Mouse (Mus musculus) CD8-positive naive resting alpha-beta T cell, adult 57 days (primary cell): ENCODE measurements around the gene Vmn1r116. TPM values are rescaled to one million over a fixed set of nuclear protein-coding genes. Genes with fewer than 3 reads are reported as not detected.

ENCODE experiments used
- total RNA-seq: library from RNA; stranded (reverse); gene quantifications from one replicate; pipeline ENCODE4 v1.2.4, GENCODE M21; 2023

Gene Vmn1r116
- not detected for total RNA-seq

DNA sequence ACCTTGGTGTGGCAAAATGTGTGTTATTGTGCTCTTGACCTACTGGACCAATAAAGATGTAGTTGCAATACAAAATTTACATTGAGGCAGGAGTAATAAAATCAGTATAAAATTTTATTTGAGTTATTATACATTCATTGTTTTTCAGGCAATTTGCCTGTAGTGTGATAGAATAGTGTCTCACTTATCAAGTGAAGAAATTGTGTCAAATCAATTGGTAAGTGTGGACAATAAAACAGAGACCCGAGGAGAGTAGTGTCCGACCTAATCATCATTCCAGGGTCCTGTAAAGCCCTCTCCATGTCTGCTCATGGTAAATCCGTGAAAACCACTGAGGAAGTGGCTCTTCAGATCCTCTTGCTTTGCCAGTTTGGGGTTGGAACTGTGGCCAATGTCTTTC, at the start of gene Vmn1r116:
Gene Vmn1r116, plus strand, starts transcription at position 301 of the 400 bp plus-strand sequence.

DNA sequence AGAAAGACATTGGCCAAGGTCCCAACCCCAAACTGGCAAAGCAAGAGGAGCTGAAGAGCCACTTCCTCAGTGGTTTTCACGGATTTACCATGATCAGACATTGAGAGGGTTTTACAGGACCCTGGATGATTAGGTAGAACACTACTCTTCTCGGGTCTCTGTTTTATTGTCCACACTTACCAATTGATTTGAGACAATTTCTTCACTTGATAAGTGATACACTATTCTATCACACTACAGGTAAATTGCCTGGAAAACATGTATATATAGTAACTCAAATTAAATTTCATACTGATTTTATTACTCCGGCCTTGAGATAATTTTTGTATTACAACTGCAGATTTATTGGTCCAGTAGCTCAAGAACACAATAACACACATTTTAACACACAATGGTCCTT, 27.2 kb upstream of the Vmn1r116 start, which contains the start of gene Vmn1r115:
Gene Vmn1r115, minus strand, starts transcription at position 101 of the 400 bp plus-strand sequence.

DNA sequence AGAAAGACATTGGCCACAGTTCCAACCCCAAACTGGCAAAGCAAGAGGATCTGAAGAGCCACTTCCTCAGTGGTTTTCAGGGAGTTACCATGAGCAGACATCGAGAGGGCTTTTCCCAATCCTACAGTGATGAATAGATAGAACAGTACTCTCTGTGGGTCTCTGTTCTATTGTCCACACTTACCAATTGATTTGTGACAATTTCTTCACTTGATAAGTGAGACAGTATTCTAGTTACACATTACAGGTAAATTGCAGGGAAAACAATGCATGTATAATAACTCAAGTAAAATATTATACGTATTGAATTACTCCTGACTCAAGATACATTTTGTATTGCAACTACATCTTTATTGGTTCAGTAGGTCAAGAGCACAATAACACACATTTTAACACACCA, 12.0 kb downstream of the Vmn1r116 start, which contains the start of gene Vmn1r117:
Gene Vmn1r117, minus strand, starts transcription at position 101 of the 400 bp plus-strand sequence.

GRCm38 (mm10) chr7:20912247-20912646, 40.2 kb downstream of the Vmn1r116 start, which contains the start of gene Vmn1r118:
Gene Vmn1r118 (minus strand): TSS chr7:20912347.

Other genes starting within 250 kb of the Vmn1r116 start
- not detected for gene Vmn1r107, start 203.3 kb upstream of the Vmn1r116 start, total RNA-seq
- gene Vmn1r111, start 169.0 kb upstream of the Vmn1r116 start, total RNA-seq: not detected
- not detected for gene Gm10668, start 141.6 kb upstream of the Vmn1r116 start, total RNA-seq
- gene Vmn1r112, start 101.1 kb upstream of the Vmn1r116 start, total RNA-seq: not detected
- gene Vmn1r113, start 85.0 kb upstream of the Vmn1r116 start, total RNA-seq: not detected
- not detected for gene Vmn1r114, start 60.1 kb upstream of the Vmn1r116 start, total RNA-seq
- not detected for gene Vmn1r115, start 27.3 kb upstream of the Vmn1r116 start, total RNA-seq
- not detected for gene Vmn1r117, start 11.9 kb downstream of the Vmn1r116 start, total RNA-seq
- not detected for gene Vmn1r118, start 40.1 kb downstream of the Vmn1r116 start, total RNA-seq
- gene Vmn1r119, start 140.2 kb downstream of the Vmn1r116 start, total RNA-seq: not detected
- gene Vmn1r120, start 181.5 kb downstream of the Vmn1r116 start, total RNA-seq: not detected
- not detected for gene Vmn1r121, start 226.3 kb downstream of the Vmn1r116 start, total RNA-seq